Mouse (Mus musculus): ENCODE measurements around the gene Prdm8. TPM values are rescaled to one million over a fixed set of nuclear protein-coding genes. Genes with fewer than 3 reads are reported as not detected.
A peak's percentile ranks its signal among the peaks of the same experiment; 100 is the strongest.

The Prdm8 gene
- polyA plus RNA-seq, 1 experiment from 2014 or later: 2.5 TPM

- Histone ChIP-seq H3K36me3 (no peaks in the 10 kb centered on the region), H3K27ac (no peak overlapping the region), H3K4me2 (peak overlapping the region; percentile 27), H3K4me1 (replicated peaks) (peaks cover 32% of the 10 kb centered on the region), H3K9ac (no peak overlapping the region), H3K27me3 (peaks cover 76% of the 10 kb centered on the region), H3K4me3 (0 out of 2 replicates have a peak overlapping the region, but pooled peaks have one; percentile 4), H3K9me3 (no peaks in the 10 kb centered on the region)
- no peak for ATAC-seq (ENCODE audit: low FRiP score)
- WGBS: 2% methylated on average over 31 of the region's 31 CpGs
Measured at GRCm38 (mm10) chr5:98189181-98190180, 22.5 kb downstream of the Prdm8 start.

DNA sequence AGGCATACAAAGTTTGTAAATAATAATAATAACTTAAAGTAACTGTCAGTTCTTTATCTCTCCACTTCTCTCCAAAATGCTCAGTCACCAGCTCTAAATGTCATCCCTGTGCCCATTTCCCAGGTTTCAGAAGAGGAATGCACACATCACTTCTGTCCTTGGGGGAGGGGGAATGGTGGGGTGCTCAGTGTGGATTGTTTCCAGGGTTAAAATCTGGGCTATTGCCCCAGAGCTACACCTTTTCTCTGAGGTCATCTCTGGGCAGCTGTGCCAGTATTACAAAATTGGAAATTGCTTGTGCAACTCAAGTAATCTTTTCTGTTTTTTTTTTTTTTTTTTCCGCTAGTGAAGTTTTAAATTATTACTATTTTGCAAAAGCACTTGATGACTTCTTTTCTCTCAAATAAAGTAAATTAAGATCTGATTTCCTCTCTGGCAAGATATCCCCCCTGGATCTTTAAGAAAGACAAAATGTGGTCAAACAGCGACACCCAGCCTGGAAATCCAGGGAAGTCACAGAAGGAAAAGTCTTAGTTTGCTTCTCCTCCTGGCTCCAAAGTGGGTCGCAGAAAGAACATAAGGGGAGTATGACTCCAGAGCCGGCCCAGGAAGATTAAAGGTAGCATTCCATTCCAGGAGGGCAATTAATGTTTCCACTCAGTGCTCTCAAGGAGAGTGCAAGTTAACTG lies 25.4 kb downstream of the Prdm8 start:
- Histone ChIP-seq H3K36me3 (no peaks in the 10 kb centered on the region), H3K9me3 (no peaks in the 10 kb centered on the region), H3K9ac (no peak overlapping the region), H3K27ac (no peak overlapping the region), H3K4me1 (replicated peaks) (peaks cover 11% of the 10 kb centered on the region), H3K4me2 (no peak overlapping the region), H3K27me3 (peaks cover 56% of the 10 kb centered on the region), H3K4me3 (no peak overlapping the region)
- ATAC-seq (ENCODE audit: low FRiP score): no peak
- WGBS: 33% methylated on average over 4 of the region's 4 CpGs

DNA sequence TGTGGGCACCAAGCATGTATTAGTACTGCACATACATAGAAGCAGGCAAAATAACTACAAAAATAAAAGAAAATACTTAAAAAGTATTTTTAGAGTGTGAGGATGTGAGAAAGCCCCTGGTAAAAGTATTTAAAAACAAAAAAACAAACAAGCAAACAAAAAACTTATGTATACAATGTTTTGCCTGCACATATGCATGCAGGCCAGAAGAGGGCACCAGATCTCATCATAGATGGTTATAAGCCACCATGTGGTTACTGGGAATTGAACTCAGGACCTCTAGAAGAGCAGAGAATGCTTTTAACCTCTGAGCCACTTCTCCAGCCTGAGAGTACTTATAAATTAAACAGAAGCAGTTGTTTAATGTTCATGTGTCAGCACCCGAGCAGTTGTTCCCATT lies 28.0 kb downstream of the Prdm8 start:
- no peak for ATAC-seq (ENCODE audit: low FRiP score)
- no peak overlapping the region for H3K9ac ChIP-seq
- no peaks in the 10 kb centered on the region for H3K9me3 ChIP-seq
- no peaks in the 10 kb centered on the region for H3K36me3 ChIP-seq
- no peak overlapping the region for H3K27ac ChIP-seq
- peaks cover under 1% of the 10 kb centered on the region; the same call in 1 of the 2 replicates for H3K4me1 ChIP-seq (replicated peaks)
- WGBS: 94% methylated on average over 1 of the region's 1 CpGs
- H3K4me2 ChIP-seq: no peak overlapping the region
- H3K4me3 ChIP-seq: no peak overlapping the region
- peaks cover 31% of the 10 kb centered on the region for H3K27me3 ChIP-seq

GRCm38 (mm10) chr5:98198412-98199218 lies 31.6 kb downstream of the Prdm8 start:
- 71% methylated on average over 7 of the region's 7 CpGs for WGBS
- no peak; the same call in 1 of the 2 replicates for ATAC-seq (ENCODE audit: low FRiP score)

GRCm38 (mm10) chr5:98199219-98199552 lies 32.2 kb downstream of the Prdm8 start:
- H3K4me1 ChIP-seq (replicated peaks): no peaks in the 10 kb centered on the region
- H3K36me3 ChIP-seq: no peaks in the 10 kb centered on the region
- no peaks in the 10 kb centered on the region for H3K9me3 ChIP-seq
- no peak overlapping the region for H3K4me3 ChIP-seq
- no peak overlapping the region for H3K9ac ChIP-seq
- no peak overlapping the region for H3K27ac ChIP-seq
- no peak for ATAC-seq (ENCODE audit: low FRiP score)
- H3K4me2 ChIP-seq: no peak overlapping the region
- H3K27me3 ChIP-seq: peaks cover 4% of the 10 kb centered on the region; the same call in 1 of the 2 replicates
- 78% methylated on average over 7 of the region's 7 CpGs for WGBS

More at GRCm38 (mm10) chr5:98198412-98199218, 31.6 kb downstream of the Prdm8 start:
- Histone ChIP-seq H3K4me3 (no peak overlapping the region), H3K4me2 (no peak overlapping the region), H3K36me3 (no peaks in the 10 kb centered on the region), H3K4me1 (replicated peaks) (no peaks in the 10 kb centered on the region), H3K27me3 (peaks cover 4% of the 10 kb centered on the region; the same call in 1 of the 2 replicates), H3K27ac (no peak overlapping the region), H3K9ac (no peak overlapping the region), H3K9me3 (no peaks in the 10 kb centered on the region)

- 0 out of 2 replicates have a peak, but pooled peaks cover 2% of the 10 kb centered on the region for H3K27me3 ChIP-seq
- no peaks in the 10 kb centered on the region for H3K9me3 ChIP-seq
- WGBS: 61% methylated on average over 3 of the region's 3 CpGs
- no peak for ATAC-seq (ENCODE audit: low FRiP score)
- H3K4me1 ChIP-seq (replicated peaks): no peaks in the 10 kb centered on the region
- H3K27ac ChIP-seq: no peak overlapping the region
- H3K9ac ChIP-seq: no peak overlapping the region
- H3K36me3 ChIP-seq: no peaks in the 10 kb centered on the region
- H3K4me3 ChIP-seq: no peak overlapping the region
- no peak overlapping the region for H3K4me2 ChIP-seq
Measured at GRCm38 (mm10) chr5:98201606-98202005, 34.6 kb downstream of the Prdm8 start.

DNA sequence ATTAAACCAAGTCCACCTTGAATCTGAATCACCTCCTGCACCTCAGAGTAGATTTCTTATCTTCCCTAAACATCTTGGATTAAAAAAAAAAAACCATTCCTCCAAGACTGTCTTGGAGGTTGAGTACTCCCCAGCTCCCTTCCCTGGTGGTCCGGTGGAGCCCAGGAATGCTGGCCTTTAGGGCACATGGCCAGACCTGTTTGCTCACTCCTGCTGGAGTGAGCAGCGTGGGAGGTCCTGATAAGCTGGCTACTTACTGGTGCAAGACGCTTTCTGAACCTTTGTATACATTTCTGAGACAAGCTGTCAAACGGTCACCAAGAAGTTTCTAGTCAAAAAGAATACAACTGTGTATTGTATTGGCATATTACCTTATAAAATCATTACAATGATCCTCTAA lies 36.0 kb downstream of the Prdm8 start:
- no peak for ATAC-seq (ENCODE audit: low FRiP score)
- Histone ChIP-seq H3K36me3 (no peaks in the 10 kb centered on the region), H3K4me2 (no peak overlapping the region), H3K4me3 (no peak overlapping the region), H3K9me3 (no peaks in the 10 kb centered on the region), H3K4me1 (replicated peaks) (no peaks in the 10 kb centered on the region), H3K9ac (no peak overlapping the region), H3K27me3 (no peaks in the 10 kb centered on the region), H3K27ac (no peak overlapping the region)
- WGBS: 75% methylated on average over 4 of the region's 4 CpGs

GRCm38 (mm10) chr5:98212501-98212900 lies 45.5 kb downstream of the Prdm8 start:
- Histone ChIP-seq H3K27ac (no peak overlapping the region), H3K4me1 (replicated peaks) (no peaks in the 10 kb centered on the region), H3K4me3 (no peak overlapping the region), H3K36me3 (no peaks in the 10 kb centered on the region), H3K4me2 (no peak overlapping the region), H3K9me3 (no peaks in the 10 kb centered on the region), H3K9ac (no peak overlapping the region), H3K27me3 (no peaks in the 10 kb centered on the region)
- 75% methylated on average over 4 of the region's 4 CpGs for WGBS
- ATAC-seq (ENCODE audit: low FRiP score): no peak

DNA sequence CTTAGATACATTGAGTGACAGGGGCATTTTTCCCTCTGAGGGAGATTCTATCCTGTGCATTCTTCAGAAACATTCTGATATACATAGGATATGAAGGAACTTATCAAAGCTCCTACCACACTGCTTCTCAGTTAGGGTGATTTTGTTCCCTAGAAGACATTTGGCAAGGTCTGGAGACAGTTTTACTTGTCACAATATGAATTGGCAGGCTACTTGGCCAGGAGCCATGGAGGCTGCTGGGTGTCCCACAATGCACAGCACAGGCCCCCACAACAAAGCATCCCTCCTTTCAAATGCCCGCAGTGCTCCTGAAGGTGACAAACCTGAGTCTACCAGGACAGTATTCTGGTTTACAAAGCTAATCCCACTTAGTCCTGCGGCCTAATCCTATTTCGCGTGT lies 55.0 kb downstream of the Prdm8 start:
- WGBS: 85% methylated on average over 4 of the region's 4 CpGs

DNA sequence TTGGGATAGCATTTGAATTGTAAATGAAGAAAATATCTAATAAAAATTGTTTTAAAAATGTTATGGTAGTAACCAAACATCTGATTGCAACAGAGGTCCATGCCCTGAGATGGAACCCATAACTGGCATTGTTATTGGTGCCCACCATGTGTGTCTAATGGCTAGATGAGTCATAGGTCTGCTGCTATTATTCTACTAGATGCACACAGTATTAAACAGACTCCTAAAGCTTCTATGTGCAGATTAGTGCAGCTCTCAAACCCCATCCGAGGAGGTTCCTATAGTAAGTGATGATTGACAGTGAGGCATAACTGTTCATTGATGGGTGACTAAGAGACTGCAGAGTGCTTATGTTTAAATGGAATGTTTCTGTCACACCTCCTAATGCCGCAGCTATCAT lies 59.7 kb downstream of the Prdm8 start:
- Histone ChIP-seq H3K9ac (no peak overlapping the region), H3K9me3 (no peaks in the 10 kb centered on the region), H3K36me3 (no peaks in the 10 kb centered on the region), H3K4me1 (replicated peaks) (no peaks in the 10 kb centered on the region), H3K4me2 (no peak overlapping the region), H3K4me3 (no peak overlapping the region), H3K27ac (no peak overlapping the region), H3K27me3 (no peaks in the 10 kb centered on the region)
- no peak for ATAC-seq (ENCODE audit: low FRiP score)
- 88% methylated on average over 2 of the region's 2 CpGs for WGBS

More for the DNA sequence above, 55.0 kb downstream of the Prdm8 start:
- ATAC-seq (ENCODE audit: low FRiP score): no peak
- H3K9ac ChIP-seq: no peak overlapping the region
- H3K27ac ChIP-seq: no peak overlapping the region
- no peaks in the 10 kb centered on the region for H3K36me3 ChIP-seq
- no peaks in the 10 kb centered on the region for H3K4me1 ChIP-seq (replicated peaks)
- H3K27me3 ChIP-seq: no peaks in the 10 kb centered on the region
- no peak overlapping the region for H3K4me3 ChIP-seq
- H3K9me3 ChIP-seq: no peaks in the 10 kb centered on the region
- no peak overlapping the region for H3K4me2 ChIP-seq

DNA sequence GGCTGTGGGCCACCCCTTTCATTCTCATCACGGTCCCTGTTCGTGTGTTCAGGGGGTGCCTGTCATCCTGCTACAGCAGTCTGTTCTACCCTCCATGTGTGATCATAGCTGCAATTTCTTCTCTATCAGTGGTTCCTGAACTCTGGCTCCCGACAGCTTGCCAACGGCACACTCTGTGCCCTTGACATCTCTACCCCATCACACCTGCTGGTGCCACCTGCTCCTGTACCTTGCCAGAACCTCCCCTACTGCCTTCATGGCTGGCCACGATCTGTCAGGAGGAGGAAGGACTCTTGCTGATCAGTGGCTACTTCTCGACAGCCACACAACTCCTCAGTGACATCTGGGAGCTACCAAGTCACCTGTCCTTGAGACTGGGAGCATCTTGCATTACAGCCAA lies 62.5 kb downstream of the Prdm8 start:
- no peaks in the 10 kb centered on the region for H3K36me3 ChIP-seq
- H3K4me1 ChIP-seq (replicated peaks): no peaks in the 10 kb centered on the region
- H3K27ac ChIP-seq: no peak overlapping the region
- H3K4me2 ChIP-seq: no peak overlapping the region
- H3K27me3 ChIP-seq: no peaks in the 10 kb centered on the region
- 81% methylated on average over 6 of the region's 6 CpGs for WGBS
- H3K4me3 ChIP-seq: no peak overlapping the region
- no peak for ATAC-seq (ENCODE audit: low FRiP score)
- H3K9me3 ChIP-seq: no peaks in the 10 kb centered on the region
- no peak overlapping the region for H3K9ac ChIP-seq

DNA sequence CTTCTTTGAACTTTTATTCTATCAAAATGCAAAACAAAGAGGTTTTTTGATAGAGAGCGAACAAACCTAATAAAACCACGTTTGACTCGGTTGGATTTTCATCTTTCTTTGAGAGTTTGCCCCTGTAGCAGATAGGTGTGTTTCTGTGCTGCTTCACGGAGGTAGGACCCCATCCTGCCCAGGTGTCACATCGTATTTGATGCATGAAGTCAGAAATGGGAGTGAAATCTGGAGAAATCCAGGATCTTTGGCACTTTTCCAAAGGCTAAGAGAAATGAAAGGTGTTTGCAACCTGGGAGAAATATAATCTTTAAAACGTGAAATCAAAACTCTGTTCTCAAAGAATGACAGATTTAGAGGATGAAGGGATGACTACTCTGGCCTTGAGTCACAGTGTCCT lies 71.5 kb downstream of the Prdm8 start:
- no peaks in the 10 kb centered on the region for H3K36me3 ChIP-seq
- no peak overlapping the region for H3K9ac ChIP-seq
- no peak overlapping the region for H3K4me2 ChIP-seq
- no peaks in the 10 kb centered on the region for H3K9me3 ChIP-seq
- no peak overlapping the region for H3K27ac ChIP-seq
- 81% methylated on average over 6 of the region's 6 CpGs for WGBS
- H3K4me3 ChIP-seq: no peak overlapping the region
- no peak for ATAC-seq (ENCODE audit: low FRiP score)
- no peaks in the 10 kb centered on the region for H3K4me1 ChIP-seq (replicated peaks)
- H3K27me3 ChIP-seq: no peaks in the 10 kb centered on the region

All from hindbrain, embryonic 13.5 days (tissue).